Mouse (Mus musculus): ENCODE data around the gene Grb10.

The Grb10 gene

GRCm38 (mm10) chr11:12032831-12033230 lies 5.7 kb downstream of the Grb10 start:
- in situ Hi-C loops (cut with MboI): no loop called here

GRCm38 (mm10) chr11:12026638-12027037 lies 11.8 kb downstream of the Grb10 start:
- in situ Hi-C loops (cut with MboI): no loop called here

- in situ Hi-C loops (cut with MboI): no loop called here
Measured at GRCm38 (mm10) chr11:12025756-12026593, 12.5 kb downstream of the Grb10 start.

GRCm38 (mm10) chr11:12025392-12025755 lies 13.1 kb downstream of the Grb10 start:
- in situ Hi-C loops (cut with MboI): no loop called here

GRCm38 (mm10) chr11:12023051-12023450 lies 15.4 kb downstream of the Grb10 start:
- in situ Hi-C loops (cut with MboI): no loop called here

GRCm38 (mm10) chr11:12019651-12020050 lies 18.8 kb downstream of the Grb10 start:
- in situ Hi-C loops (cut with MboI): no loop called here

GRCm38 (mm10) chr11:12018604-12019003 lies 19.9 kb downstream of the Grb10 start:
- in situ Hi-C loops (cut with MboI): no loop called here

- in situ Hi-C loops (cut with MboI): no loop called here
Measured at GRCm38 (mm10) chr11:12010084-12010483, 28.4 kb downstream of the Grb10 start.

- in situ Hi-C loops (cut with MboI): no loop called here
Measured at GRCm38 (mm10) chr11:12000293-12000910, 38.1 kb downstream of the Grb10 start.

GRCm38 (mm10) chr11:11998881-11999280 lies 39.6 kb downstream of the Grb10 start:
- in situ Hi-C loops (cut with MboI): no loop called here

GRCm38 (mm10) chr11:11997045-11997444 lies 41.4 kb downstream of the Grb10 start:
- in situ Hi-C loops (cut with MboI): no loop called here

- in situ Hi-C loops (cut with MboI): no loop called here
Measured at GRCm38 (mm10) chr11:11995371-11995770, 43.1 kb downstream of the Grb10 start.

GRCm38 (mm10) chr11:11993807-11994206 lies 44.7 kb downstream of the Grb10 start:
- in situ Hi-C loops (cut with MboI): no loop called here

GRCm38 (mm10) chr11:11993183-11993582 lies 45.3 kb downstream of the Grb10 start:
- in situ Hi-C loops (cut with MboI): no loop called here

GRCm38 (mm10) chr11:11989850-11990249 lies 48.6 kb downstream of the Grb10 start:
- in situ Hi-C loops (cut with MboI): no loop called here

- in situ Hi-C loops (cut with MboI): no loop called here
Measured at GRCm38 (mm10) chr11:11987233-11987632, 51.2 kb downstream of the Grb10 start.

- in situ Hi-C loops (cut with MboI): loop anchor here (10.0 kb wide), 1 partner anchor 524 kb away; no protein-coding TSS in a partner anchor
Measured at GRCm38 (mm10) chr11:11978611-11979197, 59.8 kb downstream of the Grb10 start.

GRCm38 (mm10) chr11:11974591-11975255 lies 63.8 kb downstream of the Grb10 start:
- in situ Hi-C loops (cut with MboI): loop anchor here (5.0 to 10.0 kb wide), 2 partner anchors 162 to 520 kb away; no protein-coding TSS in a partner anchor

GRCm38 (mm10) chr11:11973366-11974014 lies 65.0 kb downstream of the Grb10 start:
- in situ Hi-C loops (cut with MboI): loop anchor here (5.0 to 10.0 kb wide), 2 partner anchors 161 to 519 kb away; no protein-coding TSS in a partner anchor

- in situ Hi-C loops (cut with MboI): loop anchor here (5.0 to 10.0 kb wide), 2 partner anchors 160 to 518 kb away; no protein-coding TSS in a partner anchor
Measured at GRCm38 (mm10) chr11:11972401-11973110, 65.9 kb downstream of the Grb10 start.

GRCm38 (mm10) chr11:11970246-11970645 lies 68.2 kb downstream of the Grb10 start:
- in situ Hi-C loops (cut with MboI): loop anchor here (5.0 to 10.0 kb wide), 2 partner anchors 158 to 515 kb away; no protein-coding TSS in a partner anchor

All from mature B cell (primary cell).